16 mouse cellular contexts compared by ENCODE assay signal in the genomic region with DNA sequence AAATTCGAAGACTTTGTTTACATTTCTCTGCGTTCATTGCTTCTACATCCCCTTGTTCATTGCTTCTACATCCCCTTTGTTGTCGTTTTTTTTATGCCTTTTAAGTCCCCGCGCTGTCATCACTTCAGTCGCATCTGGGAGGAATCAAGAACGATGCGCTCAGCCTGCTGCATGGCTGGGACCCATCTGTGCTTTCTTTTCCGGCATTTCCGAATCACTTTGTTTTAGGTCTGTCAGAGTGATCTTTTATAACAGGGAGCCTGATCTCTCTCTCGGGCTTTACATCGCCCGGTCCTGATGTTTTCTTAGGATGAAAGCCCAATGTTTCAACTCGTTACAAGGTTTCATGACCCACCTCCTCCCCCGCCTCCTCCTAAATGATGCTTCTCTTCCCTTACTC. TPM values are rescaled to one million over a fixed set of nuclear protein-coding genes. Genes with fewer than 3 reads are reported as not detected.
DNase-seq lines count a peak whose midpoint lies in the region; ATAC-seq and TF ChIP-seq lines count a peak whose summit lies in the region.
"Had no signal": no experiment of that assay in that cellular context is flagged by ENCODE, and none has a peak within 500 bp of the region (broad histone marks: within the 10 kb centered on the region; RNA-seq: fewer than 3 reads in every experiment).

No protein-coding gene starts in this region.

- no peak for ATAC-seq in forebrain, embryonic 16.5 days
- ATAC-seq in lung, embryonic 14.5 days (ENCODE audit: insufficient read depth): peak; percentile 56
- no peak for ATAC-seq in hindbrain, embryonic 11.5 days (ENCODE audit: low FRiP score)
- no peak for ATAC-seq in activated CD4-positive, CD25-positive, alpha-beta regulatory T cell, adult 4 months
- ATAC-seq: inflammation-experienced regulatory T-cells, adult 6 months had no signal

- 37% methylated on average over 15 of the region's 15 CpGs for WGBS in forebrain, embryonic 16.5 days
- WGBS in forebrain, embryonic 10.5 days: 61% methylated on average over 15 of the region's 15 CpGs
- 16% methylated on average over 15 of the region's 15 CpGs for WGBS in lung, embryonic 14.5 days
- WGBS in hindbrain, embryonic 11.5 days: 46% methylated on average over 15 of the region's 15 CpGs

- H3K27me3 ChIP-seq in forebrain, embryonic 16.5 days (replicated peaks; ENCODE audit: control insufficient read depth, insufficient read depth, low read length): no peaks in the 10 kb centered on the region
- no peaks in the 10 kb centered on the region for H3K27me3 ChIP-seq in forebrain, embryonic 10.5 days (ENCODE audit: poor library complexity, severe bottlenecking)
- no peaks in the 10 kb centered on the region for H3K27me3 ChIP-seq in lung, embryonic 14.5 days (ENCODE audit: insufficient read depth, low read length)
- no peaks in the 10 kb centered on the region for H3K27me3 ChIP-seq in hindbrain, embryonic 11.5 days (ENCODE audit: control insufficient read depth, insufficient read depth, low read length)

- no peaks in the 10 kb centered on the region for H3K36me3 ChIP-seq in forebrain, embryonic 16.5 days (ENCODE audit: control insufficient read depth, insufficient read depth)
- no peaks in the 10 kb centered on the region for H3K36me3 ChIP-seq in forebrain, embryonic 10.5 days (replicated peaks)
- H3K36me3 ChIP-seq in lung, embryonic 14.5 days (ENCODE audit: insufficient read depth): no peaks in the 10 kb centered on the region
- no peaks in the 10 kb centered on the region for H3K36me3 ChIP-seq in hindbrain, embryonic 11.5 days (ENCODE audit: control insufficient read depth, insufficient read depth, low read length)
- H3K36me3 ChIP-seq: G1E had no signal

- H3K4me3 ChIP-seq in forebrain, embryonic 16.5 days (replicated peaks; ENCODE audit: low read length): no peak overlapping the region
- H3K4me3 ChIP-seq in forebrain, embryonic 10.5 days: no peak overlapping the region
- H3K4me3 ChIP-seq in lung, embryonic 14.5 days (ENCODE audit: low read depth, low read length): no peak overlapping the region
- H3K4me3 ChIP-seq in hindbrain, embryonic 11.5 days (ENCODE audit: low read depth, low read length): no peak overlapping the region
- H3K4me3 ChIP-seq: megakaryocyte, embryonic 14.5 days had no signal

- H3K4me2 ChIP-seq in forebrain, embryonic 16.5 days (ENCODE audit: low read length): peak overlapping the region; percentile 13; the same call in 1 of the 2 replicates
- peak overlapping the region; percentile 27; the same call in 1 of the 2 replicates for H3K4me2 ChIP-seq in lung, embryonic 14.5 days
- no peak overlapping the region for H3K4me2 ChIP-seq in hindbrain, embryonic 11.5 days (replicated peaks; ENCODE audit: low read depth, low read length)

- no peak overlapping the region for H3K9ac ChIP-seq in forebrain, embryonic 16.5 days (replicated peaks; ENCODE audit: low read depth, low read length)
- no peak overlapping the region for H3K9ac ChIP-seq in lung, embryonic 14.5 days
- H3K9ac ChIP-seq in hindbrain, embryonic 11.5 days (ENCODE audit: low read depth, low read length): no peak overlapping the region

- H3K27ac ChIP-seq in forebrain, embryonic 16.5 days (ENCODE audit: low read length): no peak overlapping the region
- no peak overlapping the region for H3K27ac ChIP-seq in forebrain, embryonic 10.5 days
- no peak overlapping the region for H3K27ac ChIP-seq in lung, embryonic 14.5 days (ENCODE audit: low read depth)
- H3K27ac ChIP-seq in hindbrain, embryonic 11.5 days (ENCODE audit: low read depth, low read length): no peak overlapping the region
- H3K27ac ChIP-seq: stomach, postnatal 0 days had no signal

- peaks cover 13% of the 10 kb centered on the region for H3K4me1 ChIP-seq in forebrain, embryonic 16.5 days (replicated peaks; ENCODE audit: control insufficient read depth, insufficient read depth, low read length)
- peaks cover 38% of the 10 kb centered on the region for H3K4me1 ChIP-seq in forebrain, embryonic 10.5 days
- H3K4me1 ChIP-seq in lung, embryonic 14.5 days (ENCODE audit: insufficient read depth): no peaks in the 10 kb centered on the region
- 0 out of 2 replicates have a peak, but pooled peaks cover 4% of the 10 kb centered on the region for H3K4me1 ChIP-seq in hindbrain, embryonic 11.5 days (replicated peaks; ENCODE audit: control insufficient read depth, insufficient read depth, low read length)
- H3K4me1 ChIP-seq: megakaryocyte, embryonic 14.5 days had no signal

- no peak for DNase-seq in forebrain, embryonic 10.5 days (ENCODE audit: extremely low spot score, low spot score)
- DNase-seq in lung, embryonic 14.5 days: peak; percentile 58
- DNase-seq in lung, postnatal 4 days: no peak
- DNase-seq in hindbrain, embryonic 11.5 days (ENCODE audit: low spot score): peak; percentile 47
- peak; percentile 49 for DNase-seq in neural tube, embryonic 10.5 days (ENCODE audit: extremely low spot score, low spot score)
- no peak for DNase-seq in adrenal gland, adult 8-10 months
- DNase-seq: cerebellum, adult 11 months; heart, adult 11 months; liver; retina, postnatal 1 day had no signal

- H3K9me3 ChIP-seq in forebrain, embryonic 16.5 days (ENCODE audit: control insufficient read depth, low read length): no peaks in the 10 kb centered on the region
- no peaks in the 10 kb centered on the region for H3K9me3 ChIP-seq in forebrain, embryonic 10.5 days
- no peaks in the 10 kb centered on the region for H3K9me3 ChIP-seq in lung, embryonic 14.5 days (ENCODE audit: low read depth, low read length)
- H3K9me3 ChIP-seq in hindbrain, embryonic 11.5 days (ENCODE audit: control insufficient read depth, low read length): no peaks in the 10 kb centered on the region
- H3K9me3 ChIP-seq: G1E; megakaryocyte, embryonic 14.5 days had no signal

- no peak for TF ChIP-seq CTCF in lung, embryonic 14.5 days (IDR thresholded peaks at IDR 0.05; ENCODE audit: low read depth)

RNA-seq across cellular contexts. Expression of gene Gm4894, which starts 44.0 kb away (rescaled TPM):
- not detected in 2 replicates for polyA plus RNA-seq in forebrain, embryonic 16.5 days (2015; fragmentation: Nextera tagmentation; extraction: Ambion mirVana)
- polyA plus RNA-seq in forebrain, embryonic 10.5 days (2016; fragmentation: Nextera tagmentation; extraction: Ambion mirVana): not detected in 2 replicates
- not detected in 2 replicates for polyA plus RNA-seq in lung, embryonic 14.5 days (2014; fragmentation: Nextera tagmentation; extraction: Ambion mirVana)
- polyA plus RNA-seq in hindbrain, embryonic 11.5 days (2014; fragmentation: Nextera tagmentation; extraction: Ambion mirVana): not detected in 2 replicates
- total RNA-seq in adrenal gland, adult 8-10 months (2022): not detected
- not detected for polyA plus RNA-seq in activated CD4-positive, CD25-positive, alpha-beta regulatory T cell, adult 4 months (2017; shearing (Covaris generic))
- polyA plus RNA-seq: G1E; inflammation-experienced regulatory T-cells, adult 6 months; stomach, postnatal 0 days had no signal

Comparison
In these comparisons a context has a peak if more than half of its experiments do, and no peak if none do; other contexts are left out.
1. DNase-seq: peak in lung, embryonic 14.5 days (single experiment), hindbrain, embryonic 11.5 days (single experiment) and neural tube, embryonic 10.5 days (single experiment); none in forebrain, embryonic 10.5 days (single experiment), lung, postnatal 4 days (0 of 2) and adrenal gland, adult 8-10 months (single experiment).